Mouse (Mus musculus) left cerebral cortex, postnatal 10 days (tissue): ENCODE measurements around the gene Lca5l. TPM values are rescaled to one million over a fixed set of nuclear protein-coding genes. Genes with fewer than 3 reads are reported as not detected.
A peak's percentile ranks its signal among the peaks of the same experiment; 100 is the strongest.

Source experiments
- DNase-seq, 2 experiments: peaks; one replicate each; pipeline ENCODE4 v3.0.0; 2021 to 2022; ENCODE audit warnings: low spot score in 2 of 2, mixed read lengths in 1 of 2; ENCODE audit errors: extremely low spot score in 1 of 2
- intact Hi-C: fragments of 180-260 bp; cut with DNase I; formaldehyde crosslinking; loops from one replicate; pipeline ENCODE4 v1.15.1; 2025
- total RNA-seq, 2 experiments: library from RNA; stranded (reverse); gene quantifications; 2 replicates each; pipeline ENCODE4 v1.2.3; 2021

The Lca5l gene
- total RNA-seq, 2 experiments from 2014 or later, result 0.89 to 1.5 TPM

- DNase-seq, result no peak
- intact Hi-C loops, result no loop called here
These were observed 12.9 kb downstream of the Lca5l start for GRCm38 (mm10) chr16:96179156-96179555.

- intact Hi-C loops, result no loop called here
- no peak for DNase-seq
These were observed 16.7 kb downstream of the Lca5l start for GRCm38 (mm10) chr16:96175399-96175798.

- intact Hi-C loops, result no loop called here
- DNase-seq, result no peak
These were observed 18.4 kb downstream of the Lca5l start for GRCm38 (mm10) chr16:96173648-96174047.

GRCm38 (mm10) chr16:96168837-96169236 is 23.2 kb downstream of the Lca5l start:
- intact Hi-C loops, result no loop called here
- no peak for DNase-seq

- no peak for DNase-seq
- intact Hi-C loops, result no loop called here
These were observed 26.3 kb downstream of the Lca5l start for GRCm38 (mm10) chr16:96165723-96166264.

- intact Hi-C loops, result no loop called here
- no peak for DNase-seq
These were observed 30.7 kb downstream of the Lca5l start for GRCm38 (mm10) chr16:96161336-96161735.

- no peak for DNase-seq
- intact Hi-C loops, result no loop called here
These were observed 31.1 kb downstream of the Lca5l start for GRCm38 (mm10) chr16:96160927-96161326.

GRCm38 (mm10) chr16:96159794-96160346 is 32.2 kb downstream of the Lca5l start:
- DNase-seq, result no peak
- intact Hi-C loops, result loop anchor here (10.0 kb wide), 1 partner anchor 185 kb away; no protein-coding TSS in a partner anchor

GRCm38 (mm10) chr16:96159091-96159731 is 32.9 kb downstream of the Lca5l start:
- intact Hi-C loops, result loop anchor here (10.0 kb wide), 1 partner anchor 186 kb away; no protein-coding TSS in a partner anchor
- peak in 1 of 2 experiments; percentile 82 for DNase-seq

- intact Hi-C loops, result loop anchor here (10.0 kb wide), 1 partner anchor 186 kb away; no protein-coding TSS in a partner anchor
- no peak for DNase-seq
These were observed 33.5 kb downstream of the Lca5l start for GRCm38 (mm10) chr16:96158511-96159080.

GRCm38 (mm10) chr16:96157171-96157570 is 34.9 kb downstream of the Lca5l start:
- peak in 1 of 2 experiments; percentile 49 for DNase-seq
- intact Hi-C loops, result loop anchor here (10.0 kb wide), 1 partner anchor 188 kb away; no protein-coding TSS in a partner anchor

GRCm38 (mm10) chr16:96156019-96156418 is 36.1 kb downstream of the Lca5l start:
- DNase-seq, result peak; percentile 60 to 76
- intact Hi-C loops, result loop anchor here (10.0 kb wide), 1 partner anchor 189 kb away; no protein-coding TSS in a partner anchor

GRCm38 (mm10) chr16:96154476-96154875 is 37.6 kb downstream of the Lca5l start:
- intact Hi-C loops, result loop anchor here (10.0 kb wide), 1 partner anchor 190 kb away; no protein-coding TSS in a partner anchor
- DNase-seq, result no peak

- intact Hi-C loops, result loop anchor here (10.0 kb wide), 1 partner anchor 193 kb away; no protein-coding TSS in a partner anchor
- DNase-seq, result peak in 1 of 2 experiments; percentile 85
These were observed 40.5 kb downstream of the Lca5l start for GRCm38 (mm10) chr16:96151551-96151950.

- no peak for DNase-seq
- intact Hi-C loops, result loop anchor here (10.0 kb wide), 1 partner anchor 194 kb away; no protein-coding TSS in a partner anchor
These were observed 41.1 kb downstream of the Lca5l start for GRCm38 (mm10) chr16:96150995-96151394.

- intact Hi-C loops, result no loop called here
- no peak for DNase-seq
These were observed 42.8 kb downstream of the Lca5l start for GRCm38 (mm10) chr16:96149311-96149710.

GRCm38 (mm10) chr16:96148834-96149233 is 43.2 kb downstream of the Lca5l start:
- DNase-seq, result no peak
- intact Hi-C loops, result no loop called here

- intact Hi-C loops, result no loop called here
- DNase-seq, result no peak
These were observed 46.3 kb downstream of the Lca5l start for GRCm38 (mm10) chr16:96145814-96146213.

- intact Hi-C loops, result no loop called here
- peak; percentile 100 for DNase-seq
These were observed 46.8 kb downstream of the Lca5l start, which contains the start of gene Wrb for GRCm38 (mm10) chr16:96145110-96145800. Gene Wrb (plus strand): TSS chr16:96145407.
